Mouse (Mus musculus) kidney, adult 2 months (tissue): ENCODE data around the gene Nfasc.

Source experiments
- CTCF ChIP-seq: fragments of 200-500 bp; conservative IDR thresholded peaks from 2 replicates; pipeline ENCODE4 v1.5.1; 2011; ENCODE audit warnings: low read depth, mild to moderate bottlenecking, control low read depth, low read length, moderate library complexity, mixed read lengths; ENCODE audit not compliant: insufficient read depth, insufficient read length
- POLR2A ChIP-seq: fragments of 200-500 bp; IDR thresholded peaks from one replicate; pipeline ENCODE4 v1.6.1; 2011; ENCODE audit warnings: low read depth, low read length, control low read depth

- no peak for TF ChIP-seq CTCF
- TF ChIP-seq POLR2A = no peak
Observed at GRCm38 (mm10) chr1:132585376-132585775, 156.2 kb downstream of the Nfasc start.
